Mouse (Mus musculus): ENCODE measurements around the gene Rgs6.

- TF ChIP-seq POLR2A (IDR thresholded peaks at IDR 0.05; ENCODE audit: low read depth, low read length) (no peak), CTCF (IDR thresholded peaks at IDR 0.05; ENCODE audit: extremely low read depth, insufficient read length, insufficient replicate concordance, low read depth, low read length) (no peak)
Measured at GRCm38 (mm10) chr12:83211146-83211822, 623.2 kb downstream of the Rgs6 start.

All from small intestine, adult 2 months (tissue).